ENCODE assay signal across 9 mouse cellular contexts in genomic region chr11:113176183-113176582, GRCm38 (mm10).
A peak's percentile ranks its signal among the peaks of the same experiment; 100 is the strongest.
DNase-seq lines count a peak whose midpoint lies in the region; ATAC-seq and TF ChIP-seq lines count a peak whose summit lies in the region.
"Had no signal": no experiment of that assay in that cellular context is flagged by ENCODE, and none has a peak within 500 bp of the region (broad histone marks: within the 10 kb centered on the region; RNA-seq: fewer than 3 reads in every experiment).

No protein-coding gene starts in this region.

- H3K36me3 ChIP-seq in heart, embryonic 10.5 days = no peaks in the 10 kb centered on the region
- H3K36me3 ChIP-seq in thymus, adult 2 months (ENCODE audit: control insufficient read depth, insufficient read depth, low read length) = no peaks in the 10 kb centered on the region
- H3K36me3 ChIP-seq: hindbrain, embryonic 15.5 days had no signal

- peaks cover 23% of the 10 kb centered on the region for H3K4me1 ChIP-seq in heart, embryonic 10.5 days
- H3K4me1 ChIP-seq in thymus, adult 2 months (replicated peaks; ENCODE audit: control insufficient read depth, insufficient read depth, low read length) = peaks cover 17% of the 10 kb centered on the region

- no peaks in the 10 kb centered on the region for H3K9me3 ChIP-seq in heart, embryonic 10.5 days
- H3K9me3 ChIP-seq: hindbrain, embryonic 15.5 days had no signal

- peaks cover 13% of the 10 kb centered on the region; the same call in 1 of the 2 replicates for H3K27me3 ChIP-seq in heart, embryonic 10.5 days (ENCODE audit: insufficient read depth, poor library complexity, severe bottlenecking)
- no peaks in the 10 kb centered on the region for H3K27me3 ChIP-seq in thymus, adult 2 months (ENCODE audit: control insufficient read depth, insufficient read depth, low read length)
- H3K27me3 ChIP-seq: hindbrain, embryonic 15.5 days had no signal

- no peak for TF ChIP-seq POLR2A in thymus, adult 2 months (IDR thresholded peaks at IDR 0.05; ENCODE audit: control insufficient read depth, extremely low read depth, insufficient read depth, low read length, poor library complexity)

- WGBS in heart, embryonic 10.5 days = 22% methylated on average over 7 of the region's 7 CpGs
- 14% methylated on average over 7 of the region's 7 CpGs for WGBS in thymus, adult 2 months

- intact Hi-C loops in heart, postnatal 36 days (cut with DNase I) = loop anchor here (5.0 to 10.0 kb wide), 3 partner anchors 239 to 629 kb away; partner anchors contain the start of gene Sstr2

- no peak overlapping the region for H3K27ac ChIP-seq in heart, embryonic 10.5 days
- H3K27ac ChIP-seq in thymus, adult 2 months (ENCODE audit: control insufficient read depth, insufficient read depth, low read length) = no peak overlapping the region
- H3K27ac ChIP-seq: hindbrain, embryonic 15.5 days had no signal

- ATAC-seq in megakaryocyte progenitor cell, adult 5-6 weeks (replicated peaks; ENCODE audit: poor library complexity) = peak; percentile 21; the same call in 1 of the 2 replicates
- no peak for ATAC-seq in monocyte, adult 5-6 weeks (replicated peaks; ENCODE audit: insufficient number of reproducible peaks, low FRiP score, low TSS enrichment, poor library complexity, severe bottlenecking)

- no peak overlapping the region for H3K4me3 ChIP-seq in heart, embryonic 10.5 days
- no peak overlapping the region for H3K4me3 ChIP-seq in thymus, adult 2 months (ENCODE audit: control insufficient read depth, insufficient read depth, low read length)
- H3K4me3 ChIP-seq: hindbrain, embryonic 15.5 days had no signal

- DNase-seq in heart, postnatal 36 days = peak; percentile 21 to 37
- DNase-seq in heart, embryonic 10.5 days (ENCODE audit: low spot score) = no peak
- DNase-seq in thymus, adult 2 months = peak; percentile 43
- DNase-seq in thymus, adult 18-20 months = no peak
- peak; percentile 50 to 77 for DNase-seq in cerebellum, adult 18-20 months
- peak; percentile 55 to 60 for DNase-seq in frontal cortex, postnatal 36 days (ENCODE audit: low spot score in 2 of 2)

- no peak for TF ChIP-seq CTCF in thymus, adult 2 months (IDR thresholded peaks at IDR 0.05; ENCODE audit: borderline replicate concordance, control insufficient read depth, extremely low read depth, insufficient read depth, low read length, poor library complexity)

Comparison
In these comparisons a context has a peak if more than half of its experiments do, and no peak if none do; other contexts are left out.
1. DNase-seq: peak in heart, postnatal 36 days (2 of 2), thymus, adult 2 months (single experiment), cerebellum, adult 18-20 months (2 of 2) and frontal cortex, postnatal 36 days (2 of 2); none in heart, embryonic 10.5 days (single experiment) and thymus, adult 18-20 months (0 of 2).